Mouse (Mus musculus) myocyte (in vitro differentiated cells): ENCODE measurements around the gene Myrfl.

Experiments used
- CEBPB ChIP-seq: IDR thresholded peaks from 2 replicates; pipeline ENCODE4 v1.6.1; 2011; ENCODE audit warnings: mild to moderate bottlenecking, moderate library complexity; ENCODE audit not compliant: poor library complexity, insufficient read depth, severe bottlenecking
- E2F4 ChIP-seq: IDR thresholded peaks from one replicate; pipeline ENCODE4 v1.6.1; 2011; ENCODE audit warnings: mild to moderate bottlenecking, control low read depth, moderate library complexity; ENCODE audit not compliant: insufficient read depth
- MYOG ChIP-seq, 3 experiments: IDR thresholded peaks; one replicate each; pipeline ENCODE4 v1.6.1; 2011; ENCODE audit warnings: control low read depth in 2 of 3, low read depth in 2 of 3, mild to moderate bottlenecking in 2 of 3; ENCODE audit not compliant: insufficient read length in 2 of 3, control insufficient read depth in 1 of 3, insufficient read depth in 1 of 3
- POLR2A ChIP-seq: IDR thresholded peaks from one replicate; pipeline ENCODE4 v1.6.1; 2011; ENCODE audit warnings: low read depth, mild to moderate bottlenecking, control low read depth, moderate library complexity; ENCODE audit not compliant: insufficient read length
- POLR2AphosphoS2 ChIP-seq: IDR thresholded peaks from one replicate; pipeline ENCODE4 v1.6.1; 2011; ENCODE audit warnings: low read depth, control low read depth; ENCODE audit not compliant: insufficient read length
- TCF12 ChIP-seq: IDR thresholded peaks from one replicate; pipeline ENCODE4 v1.6.1; 2011; ENCODE audit warnings: mild to moderate bottlenecking, control low read depth; ENCODE audit not compliant: poor library complexity, insufficient read depth, severe bottlenecking

- TF ChIP-seq POLR2A = no peak
- TF ChIP-seq CEBPB = no peak
- TF ChIP-seq MYOG (IDR thresholded peaks at IDR 0.05; ENCODE audit: control insufficient read depth in 1 of 3, insufficient read depth in 1 of 3, insufficient read length in 2 of 3, low read depth in 2 of 3) = no peak
- TF ChIP-seq POLR2AphosphoS2 = no peak
- no peak for TF ChIP-seq TCF12
- no peak for TF ChIP-seq E2F4
Observed at GRCm38 (mm10) chr10:116827306-116827705, 69.4 kb downstream of the Myrfl start.
